Mouse (Mus musculus) CH12.LX (cell line): ENCODE measurements around the gene Bmpr1a. TPM values are rescaled to one million over a fixed set of nuclear protein-coding genes. Genes with fewer than 3 reads are reported as not detected.

Source experiments
- DNase-seq: peaks from one replicate; pipeline ENCODE4 v3.0.0-alpha.2; 2013; ENCODE audit errors: extremely low read depth
- H3K27ac ChIP-seq: 2 replicates; pipeline ENCODE4 v1.5.1; 2012; ENCODE audit warnings: low read depth, mild to moderate bottlenecking, control low read depth, moderate library complexity; ENCODE audit not compliant: insufficient read depth
- H3K27me3 ChIP-seq: replicated peaks from 2 replicates; pipeline ENCODE3; 2012; ENCODE audit warnings: inconsistent platforms
- H3K36me3 ChIP-seq, 2 experiments: replicated peaks in 1 of 2; 2 replicates each; pipeline versions ENCODE3 to v1.6.1; 2012; ENCODE audit warnings: inconsistent platforms in 1 of 2, low read length in 1 of 2, mild to moderate bottlenecking in 1 of 2, mixed read lengths in 1 of 2, moderate library complexity in 1 of 2; ENCODE audit not compliant: control insufficient read depth in 1 of 2, insufficient read depth in 1 of 2
- H3K4me1 ChIP-seq, 2 experiments: 2 replicates each; pipeline ENCODE4 v1.6.1; 2012; ENCODE audit warnings: inconsistent platforms in 1 of 2, moderate library complexity in 1 of 2; ENCODE audit not compliant: insufficient read depth in 2 of 2, control insufficient read depth in 1 of 2
- H3K4me2 ChIP-seq: 2 replicates; pipeline ENCODE4 v1.6.1; 2012; ENCODE audit warnings: low read depth, mild to moderate bottlenecking, control low read depth; ENCODE audit not compliant: poor library complexity, insufficient read depth, severe bottlenecking
- H3K4me3 ChIP-seq, 3 experiments: fragments of 150-350 bp in 1 of 3; sonication (generic) in 1 of 3; replicated peaks in 1 of 3; 2 replicates each; pipeline versions ENCODE3 to v1.5.1; 2011 to 2012; ENCODE audit warnings: low read depth in 2 of 3, low read length in 2 of 3, mild to moderate bottlenecking in 2 of 3, moderate library complexity in 2 of 3, control low read depth in 1 of 3, improper control_type of control experiment in 1 of 3, inconsistent platforms in 1 of 3, mixed read lengths in 1 of 3; ENCODE audit not compliant: poor library complexity in 1 of 3
- H3K79me2 ChIP-seq: replicated peaks from 2 replicates; pipeline ENCODE4 v1.6.1; 2012; ENCODE audit warnings: mild to moderate bottlenecking, moderate library complexity; ENCODE audit not compliant: control insufficient read depth, poor library complexity, insufficient read depth, severe bottlenecking; ENCODE audit errors: extremely low read depth
- H3K9ac ChIP-seq: 2 replicates; pipeline ENCODE4 v1.6.1; 2012; ENCODE audit warnings: low read depth, mild to moderate bottlenecking, control low read depth, moderate library complexity; ENCODE audit not compliant: insufficient read depth
- H3K9me3 ChIP-seq: replicated peaks from 2 replicates; pipeline ENCODE3; 2012; ENCODE audit warnings: low read length, inconsistent platforms, mixed read lengths
- BHLHE40 ChIP-seq: IDR thresholded peaks from 2 replicates; pipeline ENCODE4 v1.6.1; 2011; ENCODE audit warnings: mild to moderate bottlenecking, low read depth, low read length, improper control_type of control experiment
- CHD2 ChIP-seq: IDR thresholded peaks from 2 replicates; pipeline ENCODE4 v1.6.1; 2011; ENCODE audit warnings: low read length, improper control_type of control experiment
- E2F4 ChIP-seq: IDR thresholded peaks from 2 replicates; pipeline ENCODE4 v1.6.1; 2011; ENCODE audit warnings: low read depth, low read length, improper control_type of control experiment; ENCODE audit not compliant: insufficient replicate concordance
- EP300 ChIP-seq: IDR thresholded peaks from 2 replicates; pipeline ENCODE4 v1.6.1; 2011; ENCODE audit warnings: low read length, improper control_type of control experiment
- ETS1 ChIP-seq: conservative IDR thresholded peaks from 2 replicates; pipeline ENCODE4 v1.6.1; 2012; ENCODE audit warnings: low read depth, mild to moderate bottlenecking, inconsistent platforms, low read length, improper control_type of control experiment, moderate library complexity
- HCFC1 ChIP-seq: IDR thresholded peaks from 2 replicates; pipeline ENCODE4 v1.6.1; 2012; ENCODE audit warnings: low read depth, mild to moderate bottlenecking, inconsistent platforms, low read length, improper control_type of control experiment
- JUND ChIP-seq: conservative IDR thresholded peaks from 2 replicates; pipeline ENCODE4 v1.6.1; 2011; ENCODE audit warnings: low read depth, low read length, improper control_type of control experiment
- KAT2A ChIP-seq: IDR thresholded peaks from 2 replicates; pipeline ENCODE4 v1.6.1; 2012; ENCODE audit warnings: low read length, improper control_type of control experiment, inconsistent platforms; ENCODE audit not compliant: insufficient replicate concordance
- MAFK ChIP-seq: IDR thresholded peaks from 2 replicates; pipeline ENCODE4 v1.6.1; 2011; ENCODE audit warnings: low read length, improper control_type of control experiment; ENCODE audit not compliant: insufficient replicate concordance
- MAX ChIP-seq: IDR thresholded peaks from 2 replicates; pipeline ENCODE4 v1.6.1; 2011; ENCODE audit warnings: low read length, improper control_type of control experiment
- MXI1 ChIP-seq: IDR thresholded peaks from 2 replicates; pipeline ENCODE4 v1.6.1; 2011; ENCODE audit warnings: mild to moderate bottlenecking, low read depth, low read length, improper control_type of control experiment
- MYC ChIP-seq: IDR thresholded peaks from 2 replicates; pipeline ENCODE4 v1.6.1; 2011; ENCODE audit warnings: low read depth, mild to moderate bottlenecking, improper control_type of control experiment, low read length
- NELFE ChIP-seq: IDR thresholded peaks from 2 replicates; pipeline ENCODE4 v1.6.1; 2011; ENCODE audit warnings: low read depth, low read length, improper control_type of control experiment
- POLR2A ChIP-seq: IDR thresholded peaks from 2 replicates; pipeline ENCODE4 v1.6.1; 2011; ENCODE audit warnings: low read depth, mild to moderate bottlenecking, improper control_type of control experiment, low read length
- RAD21 ChIP-seq: IDR thresholded peaks from 2 replicates; pipeline ENCODE4 v1.6.1; 2011; ENCODE audit warnings: low read depth, mild to moderate bottlenecking, low read length, improper control_type of control experiment, moderate library complexity
- RCOR1 ChIP-seq: conservative IDR thresholded peaks from 2 replicates; pipeline ENCODE4 v1.6.1; 2012; ENCODE audit warnings: low read depth, mild to moderate bottlenecking, inconsistent platforms, low read length, improper control_type of control experiment
- SMC3 ChIP-seq: IDR thresholded peaks from 2 replicates; pipeline ENCODE4 v1.6.1; 2011; ENCODE audit warnings: low read depth, low read length, improper control_type of control experiment
- UBTF ChIP-seq: IDR thresholded peaks from 2 replicates; pipeline ENCODE4 v1.6.1; 2012; ENCODE audit warnings: low read depth, mild to moderate bottlenecking, inconsistent platforms, low read length, improper control_type of control experiment, moderate library complexity
- USF2 ChIP-seq: conservative IDR thresholded peaks from 2 replicates; pipeline ENCODE4 v1.6.1; 2011; ENCODE audit warnings: low read depth, low read length, improper control_type of control experiment
- ZC3H11A ChIP-seq: IDR thresholded peaks from 2 replicates; pipeline ENCODE4 v1.6.1; 2012; ENCODE audit warnings: low read depth, mild to moderate bottlenecking, inconsistent platforms, low read length, improper control_type of control experiment
- ZMIZ1 ChIP-seq: IDR thresholded peaks from 2 replicates; pipeline ENCODE4 v1.6.1; 2012; ENCODE audit warnings: low read depth, mild to moderate bottlenecking, inconsistent platforms, low read length, improper control_type of control experiment
- dilution Hi-C: fragments of 300-500 bp; cut with MboI; formaldehyde crosslinking; loops from 2 replicates; pipeline ENCODE4 v1.14.3; 2020; ENCODE audit warnings: low sequenced_read_pairs; ENCODE audit not compliant: extremely low pct_unique_long_range_greater_than_20kb, extremely low pct_ligation_motif_present
- in situ Hi-C: fragments of 300-500 bp; cut with MboI; formaldehyde crosslinking; loops from 3 replicates; pipeline ENCODE4 v1.14.3; 2019; ENCODE audit warnings: low sequenced_read_pairs, low pct_ligation_motif_present, low pct_unique_long_range_greater_than_20kb, mixed read lengths
- polyA plus RNA-seq: library from polyadenylated mRNA; unstranded; fragments of >175 nt; gene quantifications from 2 replicates; pipeline ENCODE4 v1.2.1, GENCODE M21; 2012; ENCODE audit warnings: low read depth; ENCODE audit not compliant: insufficient read length
- total RNA-seq, 2 experiments: library from RNA; depleted of rRNA; stranded (reverse); fragments of 300-350 nt in 1 of 2; fragments of >200 nt in 1 of 2; gene quantifications; 2 replicates each; pipeline ENCODE4 v1.2.3; 2012 to 2014

Gene Bmpr1a
- total and polyA plus RNA-seq, 3 experiments: 26.2 to 46.7 (median 30.1) TPM

DNA sequence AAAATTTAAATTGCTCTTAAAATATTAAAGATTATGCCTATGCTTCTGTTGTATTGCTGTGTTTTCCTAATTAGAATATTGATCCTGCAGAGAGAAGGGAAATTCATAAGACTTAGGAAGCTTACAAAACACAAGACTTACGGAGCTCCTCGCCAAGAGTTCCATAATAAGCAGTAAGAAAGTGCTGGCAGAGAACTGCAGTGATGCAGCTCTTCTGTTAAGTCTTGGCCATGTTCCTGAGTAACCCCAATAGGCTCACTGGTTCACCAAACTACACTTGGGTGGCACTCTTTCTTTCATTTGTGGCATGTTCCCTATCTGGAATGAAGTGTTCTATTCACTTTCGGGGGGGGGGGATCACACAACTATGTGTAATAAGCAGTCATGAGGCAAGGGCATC is 36.9 kb downstream of the Bmpr1a start:
- H3K36me3 ChIP-seq: no peaks in the 10 kb centered on the region
- peaks cover 0 to 16% of the 10 kb centered on the region in 2 experiments; a peak in 2 of 4 replicates for H3K4me1 ChIP-seq
- H3K9me3 ChIP-seq: no peaks in the 10 kb centered on the region
- no peak overlapping the region for H3K4me3 ChIP-seq
- H3K27me3 ChIP-seq: no peaks in the 10 kb centered on the region
- H3K79me2 ChIP-seq: peaks cover 54% of the 10 kb centered on the region
- dilution Hi-C loops (no loop called here), in situ Hi-C loops (no loop called here)
- no peak overlapping the region for H3K27ac ChIP-seq
- no peak overlapping the region for H3K9ac ChIP-seq
- DNase-seq: no peak
- no peak overlapping the region for H3K4me2 ChIP-seq
- no peak for TF ChIP-seq JUND
- TF ChIP-seq RCOR1: no peak
- no peak for TF ChIP-seq HCFC1
- TF ChIP-seq ZMIZ1: no peak
- no peak for TF ChIP-seq MYC
- TF ChIP-seq RAD21: no peak
- TF ChIP-seq ETS1: no peak
- no peak for TF ChIP-seq MAFK
- no peak for TF ChIP-seq SMC3
- TF ChIP-seq KAT2A: no peak
- TF ChIP-seq UBTF: no peak
- no peak for TF ChIP-seq EP300
- TF ChIP-seq CHD2: no peak
- TF ChIP-seq BHLHE40: no peak
- TF ChIP-seq MAX: no peak
- no peak for TF ChIP-seq ZC3H11A
- TF ChIP-seq NELFE: no peak
- TF ChIP-seq MXI1: no peak
- TF ChIP-seq USF2: no peak
- no peak for TF ChIP-seq E2F4

GRCm38 (mm10) chr14:34459386-34459785 is 43.8 kb downstream of the Bmpr1a start:
- in situ Hi-C loops: no loop called here

More at GRCm38 (mm10) chr14:34459386-34459785, 43.8 kb downstream of the Bmpr1a start:
- no peak for DNase-seq
- no peak overlapping the region for H3K4me2 ChIP-seq
- peaks cover 20 to 35% of the 10 kb centered on the region in 2 experiments for H3K36me3 ChIP-seq
- no peak overlapping the region for H3K27ac ChIP-seq
- H3K9me3 ChIP-seq: no peaks in the 10 kb centered on the region
- no peaks in the 10 kb centered on the region for H3K27me3 ChIP-seq
- H3K4me1 ChIP-seq: peaks cover 2 to 30% of the 10 kb centered on the region in 2 experiments; a peak in 2 of 4 replicates
- dilution Hi-C loops: no loop called here
- H3K9ac ChIP-seq: no peak overlapping the region
- peaks cover 15% of the 10 kb centered on the region for H3K79me2 ChIP-seq
- H3K4me3 ChIP-seq: no peak overlapping the region
- TF ChIP-seq ETS1 (no peak), KAT2A (no peak), ZC3H11A (no peak), POLR2A (no peak)
